Mouse (Mus musculus) bone marrow macrophage, adult 2 months (primary cell): ENCODE data around the gene Snx21. TPM values are rescaled to one million over a fixed set of nuclear protein-coding genes. Genes with fewer than 3 reads are reported as not detected.

ENCODE experiments used
- H3K27ac ChIP-seq: 2 replicates; pipeline ENCODE4 v1.5.1; 2012; ENCODE audit warnings: low read depth, low read length; ENCODE audit not compliant: insufficient read depth
- H3K4me1 ChIP-seq: 2 replicates; pipeline ENCODE4 v1.6.1; 2012; ENCODE audit warnings: low read length; ENCODE audit not compliant: control insufficient read depth, insufficient read depth
- H3K4me3 ChIP-seq: 2 replicates; pipeline ENCODE4 v1.5.1; 2012; ENCODE audit warnings: mild to moderate bottlenecking, low read length, moderate library complexity; ENCODE audit not compliant: insufficient read depth
- CTCF ChIP-seq: IDR thresholded peaks from 2 replicates; pipeline ENCODE4 v1.5.1; 2012; ENCODE audit warnings: low read depth, mild to moderate bottlenecking, low read length, moderate library complexity
- POLR2A ChIP-seq: IDR thresholded peaks from 2 replicates; pipeline ENCODE4 v1.6.1; 2012; ENCODE audit warnings: mild to moderate bottlenecking, low read depth, low read length, borderline replicate concordance
- polyA plus RNA-seq: library from polyadenylated mRNA; stranded (reverse); fragments of >200 nt; gene quantifications from 2 replicates; pipeline ENCODE4 v1.2.4, GENCODE M21; 2012; ENCODE audit not compliant: missing spikeins, insufficient read depth, insufficient read length

Gene Snx21
- polyA plus RNA-seq, 1 experiment, result 20.3 TPM

DNA sequence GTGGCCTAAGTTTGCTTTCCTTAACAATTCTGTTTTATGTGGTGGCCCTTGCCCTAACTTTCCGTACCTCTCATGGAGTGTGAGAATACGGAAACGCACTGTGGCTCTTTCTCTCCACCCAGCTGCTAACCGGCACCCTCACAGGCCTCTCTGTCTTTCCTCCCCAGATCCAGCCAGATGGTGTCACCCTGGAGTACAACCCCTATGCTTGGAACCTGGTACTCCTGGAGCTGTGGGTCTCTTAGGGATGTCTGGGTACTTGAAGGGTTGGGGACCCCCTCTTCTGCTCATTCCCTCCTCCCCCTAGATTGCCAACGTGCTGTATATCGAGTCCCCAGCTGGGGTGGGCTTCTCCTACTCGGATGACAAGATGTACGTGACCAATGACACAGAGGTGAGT lies 48.9 kb downstream of the Snx21 start:
- H3K4me1 ChIP-seq, result peaks cover 9% of the 10 kb centered on the region
- peak overlapping the region; percentile 98 for H3K27ac ChIP-seq

DNA sequence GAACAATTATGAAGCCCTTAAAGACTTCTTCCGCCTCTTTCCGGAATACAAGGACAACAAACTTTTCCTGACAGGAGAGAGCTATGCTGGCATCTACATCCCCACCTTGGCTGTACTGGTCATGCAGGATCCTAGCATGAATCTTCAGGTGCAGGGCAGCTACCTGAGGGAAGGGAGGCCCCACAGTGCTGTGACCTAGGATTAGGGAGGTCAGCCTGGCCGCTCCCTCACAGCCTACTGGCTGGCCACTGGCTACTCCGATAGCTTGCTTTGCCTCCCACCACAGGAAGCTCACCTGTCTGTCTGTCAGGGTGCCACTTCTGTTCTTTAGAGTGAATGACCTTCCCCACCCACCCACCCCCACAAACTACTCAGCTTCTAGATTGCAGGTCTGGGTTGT lies 49.5 kb downstream of the Snx21 start:
- Histone ChIP-seq H3K27ac (peak overlapping the region; percentile 98), H3K4me1 (peaks cover 9% of the 10 kb centered on the region), H3K4me3 (peak overlapping the region; percentile 90)
- no peak for TF ChIP-seq CTCF
- TF ChIP-seq POLR2A, result no peak

More for the DNA sequence above, 48.9 kb downstream of the Snx21 start:
- peak overlapping the region; percentile 90 for H3K4me3 ChIP-seq
- TF ChIP-seq POLR2A (0 out of 2 replicates have a peak, but pooled peaks have one; percentile 23), CTCF (no peak)

Other genes starting within 250 kb of the Snx21 start
- gene Wfdc2, start 223.4 kb upstream of the Snx21 start, polyA plus RNA-seq, result not detected in 2 replicates
- not detected in 2 replicates for gene Spint3, start 212.4 kb upstream of the Snx21 start, polyA plus RNA-seq
- gene Wfdc6a, start 200.4 kb upstream of the Snx21 start, polyA plus RNA-seq, result not detected in 2 replicates
- not detected in 2 replicates for gene Eppin, start 192.2 kb upstream of the Snx21 start, polyA plus RNA-seq
- not detected in 2 replicates for gene Wfdc6b, start 172.3 kb upstream of the Snx21 start, polyA plus RNA-seq
- not detected in 2 replicates for gene Wfdc8, start 172.2 kb upstream of the Snx21 start, polyA plus RNA-seq
- not detected in 2 replicates for gene Wfdc16, start 147.0 kb upstream of the Snx21 start, polyA plus RNA-seq
- gene Wfdc10, start 129.8 kb upstream of the Snx21 start, polyA plus RNA-seq, result not detected in 2 replicates
- not detected in 2 replicates for gene Wfdc9, start 129.2 kb upstream of the Snx21 start, polyA plus RNA-seq
- gene Wfdc11, start 111.7 kb upstream of the Snx21 start, polyA plus RNA-seq, result not detected in 2 replicates
- gene Wfdc13, start 100.7 kb upstream of the Snx21 start, polyA plus RNA-seq, result not detected in 2 replicates
- gene Spint4, start 87.3 kb upstream of the Snx21 start, polyA plus RNA-seq, result not detected in 2 replicates
- not detected in 2 replicates for gene Spint5, start 70.5 kb upstream of the Snx21 start, polyA plus RNA-seq
- not detected in 2 replicates for gene Wfdc3, start 39.9 kb upstream of the Snx21 start, polyA plus RNA-seq
- 33.4 and 33.7 TPM in 2 replicates for gene Dnttip1, start 39.8 kb upstream of the Snx21 start, polyA plus RNA-seq
- gene Ube2c, start 15.9 kb upstream of the Snx21 start, polyA plus RNA-seq, result 93.9 and 99.8 TPM in 2 replicates
- 0.80 TPM in 1 of 2 replicates, not detected in the other for gene Tnnc2, start 5.9 kb upstream of the Snx21 start, polyA plus RNA-seq
- 26.8 and 27.6 TPM in 2 replicates for gene Acot8, start 19.1 kb downstream of the Snx21 start, polyA plus RNA-seq
- gene Zswim3, start 19.3 kb downstream of the Snx21 start, polyA plus RNA-seq, result 5.0 and 7.3 TPM in 2 replicates
- gene Zswim1, start 36.9 kb downstream of the Snx21 start, polyA plus RNA-seq, result 5.7 and 5.8 TPM in 2 replicates
- 1.4 TPM in 1 of 2 replicates, not detected in the other for gene Spata25, start 42.7 kb downstream of the Snx21 start, polyA plus RNA-seq
- 632 and 760 TPM in 2 replicates for gene Ctsa, start 47.0 kb downstream of the Snx21 start, polyA plus RNA-seq
- gene Neurl2, start 47.6 kb downstream of the Snx21 start, polyA plus RNA-seq, result 21.0 and 25.4 TPM in 2 replicates
- 1,260 and 1,371 TPM in 2 replicates for gene Pltp, start 71.9 kb downstream of the Snx21 start, polyA plus RNA-seq
- gene Pcif1, start 93.5 kb downstream of the Snx21 start, polyA plus RNA-seq, result 27.1 and 27.6 TPM in 2 replicates
- 14.0 and 14.5 TPM in 2 replicates for gene Zfp335, start 125.9 kb downstream of the Snx21 start, polyA plus RNA-seq
- 0.70 and 1.4 TPM in 2 replicates for gene Mmp9, start 155.0 kb downstream of the Snx21 start, polyA plus RNA-seq
- gene Slc12a5, start 175.0 kb downstream of the Snx21 start, polyA plus RNA-seq, result not detected in 2 replicates
- 29.5 and 33.0 TPM in 2 replicates for gene Ncoa5, start 249.0 kb downstream of the Snx21 start, polyA plus RNA-seq